Mouse (Mus musculus) ES-CJ7 (cell line): Measurements from ENCODE around the gene Kif28.

Experiments
- DNase-seq: peaks from one replicate; pipeline ENCODE4 v3.0.0; 2011; ENCODE audit warnings: low read depth, low spot score

Kif28 gene

DNA sequence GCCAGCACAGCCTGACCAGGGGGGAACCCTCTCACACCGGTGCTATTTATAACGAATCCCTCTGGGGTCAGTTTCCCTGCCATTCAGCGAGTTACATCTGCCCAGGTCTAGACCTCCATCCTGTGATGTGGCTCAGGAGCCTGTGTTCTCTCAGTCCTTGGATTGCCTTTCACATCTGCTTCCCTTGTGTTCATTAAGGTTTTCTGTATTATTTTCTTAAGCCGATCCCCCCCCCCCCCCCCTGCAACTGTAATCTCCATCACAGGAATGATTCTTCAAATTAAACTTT is 99.1 kb downstream of the Kif28 start:
- no peak for DNase-seq
